Mouse (Mus musculus) limb, embryonic 13.5 days (tissue): ENCODE data around the gene Rab3b. TPM values are rescaled to one million over a fixed set of nuclear protein-coding genes. Genes with fewer than 3 reads are reported as not detected.

Source experiments
- ATAC-seq: fragments of 200-750 bp; cut with Nextera tagmentation; 2 replicates; pipeline ENCODE4 v1.8.0; 2017; ENCODE audit warnings: low read depth, moderate number of reproducible peaks, moderate TSS enrichment; ENCODE audit not compliant: low FRiP score
- H3K27ac ChIP-seq: fragments of 300-500 bp; sonication (generic); 2 replicates; pipeline ENCODE4 v1.5.1; 2015; ENCODE audit warnings: inconsistent platforms, mild to moderate bottlenecking, moderate library complexity
- H3K27me3 ChIP-seq: fragments of 300-500 bp; sonication (generic); 2 replicates; pipeline ENCODE4 v1.6.1; 2015; ENCODE audit warnings: mild to moderate bottlenecking, inconsistent platforms
- H3K36me3 ChIP-seq: fragments of 300-500 bp; sonication (generic); 2 replicates; pipeline ENCODE4 v1.6.1; 2015; ENCODE audit warnings: inconsistent platforms, mild to moderate bottlenecking, moderate library complexity
- H3K4me1 ChIP-seq: fragments of 300-500 bp; sonication (generic); 2 replicates; pipeline ENCODE4 v1.6.1; 2015; ENCODE audit warnings: inconsistent platforms
- H3K4me2 ChIP-seq: fragments of 300-500 bp; sonication (generic); replicated peaks from 2 replicates; pipeline ENCODE4 v1.6.1; 2015; ENCODE audit warnings: inconsistent platforms, mild to moderate bottlenecking, moderate library complexity
- H3K4me3 ChIP-seq: fragments of 300-500 bp; sonication (generic); 2 replicates; pipeline ENCODE4 v1.5.1; 2015; ENCODE audit warnings: moderate library complexity, mild to moderate bottlenecking, inconsistent platforms
- H3K9ac ChIP-seq: fragments of 300-500 bp; sonication (generic); 2 replicates; pipeline ENCODE4 v1.6.1; 2015; ENCODE audit warnings: mild to moderate bottlenecking, inconsistent platforms
- H3K9me3 ChIP-seq: fragments of 300-500 bp; sonication (generic); 2 replicates; pipeline ENCODE4 v1.6.1; 2016; ENCODE audit warnings: inconsistent platforms
- WGBS: fragments of 180-500 bp; shearing (Covaris S2); methylation state at CpG from one replicate; pipeline ENCODE4 v1.1.7; 2015; 5-methylcytosine and 5-hydroxymethylcytosine counted together
- polyA plus RNA-seq: library from polyadenylated mRNA; unstranded; fragments of >200 nt; fragmentation: Nextera tagmentation; extraction: Ambion mirVana; gene quantifications from 2 replicates; pipeline ENCODE4 v1.2.1, GENCODE M21; 2015

Gene Rab3b
- polyA plus RNA-seq = 18.0 and 19.7 TPM in 2 replicates

DNA sequence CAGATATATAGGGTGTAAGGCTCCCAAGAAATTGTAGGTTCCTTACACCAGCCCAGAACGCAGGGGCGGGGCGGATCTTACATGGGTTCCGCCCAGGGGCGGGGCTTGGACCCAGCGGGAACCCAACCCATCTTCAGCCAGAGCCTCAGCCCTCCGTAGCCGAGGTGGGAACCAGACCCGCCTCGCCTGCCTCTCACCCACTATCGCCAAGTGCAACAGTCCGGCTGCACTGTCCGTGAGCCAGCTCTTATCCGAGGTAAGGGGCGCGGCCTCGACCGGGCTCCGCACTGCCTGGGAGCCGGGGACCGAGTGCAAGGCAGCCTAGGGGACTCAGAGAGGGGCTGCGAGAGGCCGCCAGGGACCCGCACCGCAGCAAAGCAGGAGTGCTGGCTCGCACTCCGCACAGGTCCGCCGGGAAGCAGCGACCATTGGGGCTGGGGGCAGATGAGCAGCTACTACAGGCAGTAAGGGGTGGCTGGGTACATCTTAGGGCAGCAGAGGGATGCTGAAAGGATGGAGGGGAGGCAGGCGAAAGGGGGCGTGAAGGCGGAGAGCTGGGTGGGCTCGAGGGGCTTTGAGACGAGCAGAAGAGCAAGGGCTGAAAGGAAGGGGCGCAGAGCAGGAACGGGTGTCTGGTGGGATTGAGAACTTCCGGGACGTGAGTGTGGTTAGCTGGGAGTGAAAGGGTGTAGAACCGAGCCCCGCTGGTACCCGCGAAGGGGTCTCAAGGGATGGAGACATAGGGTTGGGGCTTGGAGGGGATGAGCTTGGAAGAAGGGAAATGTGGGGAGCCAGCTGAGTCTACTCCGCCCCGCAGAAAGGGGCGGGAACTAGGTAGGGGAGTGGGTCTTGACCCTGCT lies at the start of gene Rab3b:
Rab3b (plus strand) TSS at position 101 of the 860 bp plus-strand sequence.
- Histone ChIP-seq H3K4me3 (peak within 1 kb of the TSS; percentile 67), H3K9me3 (no peaks in the 10 kb centered on the region), H3K4me2 (peak within 1 kb of the TSS; percentile 99), H3K9ac (peak within 1 kb of the TSS; percentile 78), H3K36me3 (no peaks in the 10 kb centered on the region), H3K4me1 (0 out of 2 replicates have a peak, but pooled peaks cover 7% of the 10 kb centered on the region), H3K27ac (no peak within 1 kb of the TSS), H3K27me3 (peaks cover 22% of the 10 kb centered on the region; the same call in 1 of the 2 replicates)
- WGBS = under 1% methylated on average over 46 of the region's 46 CpGs
- ATAC-seq = peak; percentile 87

GRCm38 (mm10) chr4:108830698-108831097 lies 48.2 kb upstream of the Rab3b start:
- no peak overlapping the region for H3K4me2 ChIP-seq
- H3K36me3 ChIP-seq = peaks cover 35% of the 10 kb centered on the region
- no peak overlapping the region for H3K9ac ChIP-seq
- no peaks in the 10 kb centered on the region for H3K27me3 ChIP-seq
- 90% methylated on average over 1 of the region's 1 CpGs for WGBS
- peaks cover 19% of the 10 kb centered on the region for H3K4me1 ChIP-seq
- no peaks in the 10 kb centered on the region for H3K9me3 ChIP-seq
- no peak for ATAC-seq
- H3K4me3 ChIP-seq = no peak overlapping the region
- no peak overlapping the region for H3K27ac ChIP-seq

DNA sequence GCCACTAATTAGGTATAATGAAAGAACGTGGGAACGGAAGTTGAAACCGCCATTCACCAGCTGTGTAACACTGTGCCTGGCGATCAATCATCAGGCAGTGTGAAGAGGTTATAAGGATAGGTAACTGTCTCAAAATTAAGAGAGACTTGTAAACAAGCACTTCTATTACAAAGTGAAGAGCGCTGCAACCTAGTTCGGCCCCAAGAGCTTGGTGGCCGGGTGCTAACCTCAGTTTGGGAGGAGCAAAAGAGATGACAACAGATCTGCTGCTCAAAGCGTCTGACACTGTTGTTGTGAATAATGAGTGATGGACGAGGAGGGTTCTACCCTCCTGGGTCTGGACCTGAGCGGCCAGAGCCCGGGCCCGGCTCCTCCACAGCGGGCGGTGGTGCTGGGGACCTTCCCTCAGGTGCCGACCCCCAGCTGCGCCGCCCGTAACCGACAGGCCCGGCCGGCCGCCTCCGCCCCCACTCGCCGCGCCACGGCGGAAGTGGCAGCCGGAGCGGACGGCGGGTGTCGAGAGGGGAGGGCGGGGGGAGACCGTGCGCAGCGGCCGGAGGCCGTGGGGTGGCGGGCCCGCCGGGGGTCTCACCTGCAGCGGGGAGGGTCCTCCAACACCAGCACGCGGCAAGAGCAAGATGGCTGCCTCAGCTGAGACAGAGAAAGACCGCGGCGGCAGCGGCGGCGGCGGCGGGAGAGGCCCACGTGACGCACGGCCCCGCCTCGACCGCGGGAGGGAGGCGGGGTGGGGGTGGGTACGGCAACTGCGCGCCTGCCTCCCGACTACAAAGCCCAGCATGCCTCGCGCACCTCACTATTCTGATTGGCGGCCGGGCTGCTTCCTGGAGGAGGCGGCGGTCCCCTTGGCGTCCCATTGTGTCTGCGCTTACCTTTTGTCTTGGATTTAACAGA lies 45.7 kb upstream of the Rab3b start, which contains the start of gene Btf3l4:
Btf3l4 (minus strand) TSS at position 699 of the 912 bp plus-strand sequence.
- ATAC-seq = peak; percentile 94
- Histone ChIP-seq H3K27me3 (no peaks in the 10 kb centered on the region), H3K9ac (peak within 1 kb of the TSS; percentile 95), H3K36me3 (peaks cover 15% of the 10 kb centered on the region), H3K4me1 (peaks cover 37% of the 10 kb centered on the region), H3K4me3 (peak within 1 kb of the TSS; percentile 89), H3K9me3 (no peaks in the 10 kb centered on the region), H3K27ac (peak within 1 kb of the TSS; percentile 99), H3K4me2 (peak within 1 kb of the TSS; percentile 83)
- WGBS = under 1% methylated on average over 70 of the region's 73 CpGs

DNA sequence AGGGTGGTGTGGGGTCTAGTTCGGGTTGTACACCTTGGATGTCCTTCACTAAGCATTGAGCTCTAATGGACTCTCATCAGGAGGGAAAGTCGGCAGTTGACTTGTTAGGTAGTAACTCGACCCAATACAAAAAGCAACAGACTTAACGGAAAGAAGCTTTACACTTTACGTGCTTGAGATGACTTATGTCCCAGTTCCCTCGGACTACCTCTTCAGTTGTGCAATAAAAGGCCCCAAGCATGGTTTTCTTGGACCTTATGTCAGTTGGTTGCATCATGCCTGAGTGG lies 45.1 kb upstream of the Rab3b start:
- Histone ChIP-seq H3K4me2 (peak overlapping the region; percentile 83), H3K4me3 (peak overlapping the region; percentile 89), H3K36me3 (peaks cover 9% of the 10 kb centered on the region), H3K27me3 (no peaks in the 10 kb centered on the region), H3K9me3 (no peaks in the 10 kb centered on the region), H3K27ac (peak overlapping the region; percentile 99), H3K9ac (peak overlapping the region; percentile 95), H3K4me1 (peaks cover 41% of the 10 kb centered on the region)
- ATAC-seq = no peak
- WGBS = under 1% methylated on average over 6 of the region's 6 CpGs

DNA sequence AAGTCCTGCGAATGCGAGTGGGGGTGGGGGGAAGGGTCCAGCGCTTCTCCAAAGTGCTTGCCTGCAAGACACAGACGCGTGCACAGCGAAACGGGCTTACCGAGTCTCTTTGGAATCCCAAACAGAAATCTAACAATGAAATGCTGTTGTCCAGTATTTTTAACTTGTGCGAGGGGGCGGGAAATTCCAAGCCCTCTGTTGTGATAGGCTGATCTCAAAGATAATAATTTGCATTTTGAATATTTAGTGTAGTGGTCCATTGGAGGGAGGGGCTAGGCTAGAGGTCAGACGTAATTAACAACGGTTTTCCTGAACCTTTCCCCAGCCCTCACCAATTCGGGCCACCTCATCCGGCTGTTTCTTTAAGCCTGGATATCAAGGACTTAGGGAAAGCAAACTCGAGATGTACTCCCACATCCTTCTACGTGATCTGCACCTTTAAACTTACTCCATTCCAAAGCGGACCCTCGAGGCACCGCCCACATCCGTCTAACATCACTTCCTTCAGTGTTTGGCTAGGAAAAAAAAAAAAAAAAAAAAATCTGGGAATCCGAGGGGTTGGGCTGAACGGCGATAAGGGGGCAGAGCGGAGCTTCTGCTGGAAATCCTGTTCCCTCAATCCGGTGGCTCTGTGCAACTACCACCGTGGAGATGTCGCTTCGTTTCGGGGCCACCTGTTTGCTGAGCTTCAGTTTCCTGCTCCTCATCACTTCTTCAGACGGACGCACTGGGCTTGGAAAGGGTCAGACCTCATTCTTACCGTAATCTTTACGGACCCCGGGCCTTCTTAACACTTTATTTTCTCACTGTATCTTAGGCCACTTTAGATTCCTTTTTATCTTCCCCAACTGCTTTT lies 44.5 kb upstream of the Rab3b start, which contains the start of gene Txndc12:
Txndc12 (plus strand) TSS at position 487 of the 856 bp plus-strand sequence.
- peak within 1 kb of the TSS; percentile 95 for H3K9ac ChIP-seq
- WGBS = under 1% methylated on average over 34 of the region's 34 CpGs
- peak; percentile 83 for ATAC-seq
- peaks cover 41% of the 10 kb centered on the region for H3K4me1 ChIP-seq
- H3K27ac ChIP-seq = peak within 1 kb of the TSS; percentile 99
- H3K9me3 ChIP-seq = no peaks in the 10 kb centered on the region
- H3K36me3 ChIP-seq = peaks cover 6% of the 10 kb centered on the region
- peak within 1 kb of the TSS; percentile 89 for H3K4me3 ChIP-seq
- H3K27me3 ChIP-seq = no peaks in the 10 kb centered on the region
- peak within 1 kb of the TSS; percentile 83 for H3K4me2 ChIP-seq

- Histone ChIP-seq H3K36me3 (peaks cover 4% of the 10 kb centered on the region), H3K4me1 (peaks cover 41% of the 10 kb centered on the region), H3K27me3 (no peaks in the 10 kb centered on the region), H3K9ac (peak overlapping the region; percentile 95), H3K4me3 (peak overlapping the region; percentile 89), H3K4me2 (peak overlapping the region; percentile 83), H3K27ac (peak overlapping the region; percentile 99), H3K9me3 (no peaks in the 10 kb centered on the region)
- ATAC-seq = no peak
- WGBS = under 1% methylated on average over 15 of the region's 15 CpGs
Measured at GRCm38 (mm10) chr4:108834971-108835311, 43.9 kb upstream of the Rab3b start.

DNA sequence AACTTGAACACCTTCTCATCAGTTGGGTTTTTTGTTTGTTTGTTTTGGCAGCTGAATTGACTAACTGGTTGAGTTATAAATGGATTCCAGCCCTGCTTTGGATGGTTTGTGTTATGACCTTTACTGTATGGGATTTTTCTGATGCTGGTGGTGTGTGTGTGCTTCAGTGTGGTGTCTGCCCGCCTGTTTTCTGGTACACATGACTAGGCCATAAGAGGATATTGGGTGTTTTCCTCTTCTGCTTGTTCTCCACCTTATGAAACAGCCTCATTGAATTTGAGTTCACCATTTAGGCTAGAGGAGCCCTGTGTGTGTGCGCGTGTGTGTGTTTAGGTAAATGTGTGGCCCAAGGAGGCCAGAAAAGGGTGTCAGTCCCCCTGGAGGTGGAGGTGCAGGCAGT lies 43.4 kb upstream of the Rab3b start:
- Histone ChIP-seq H3K27me3 (no peaks in the 10 kb centered on the region), H3K36me3 (peaks cover 3% of the 10 kb centered on the region; the same call in 1 of the 2 replicates), H3K4me3 (peak overlapping the region; percentile 89), H3K4me2 (peak overlapping the region; percentile 83), H3K27ac (no peak overlapping the region), H3K4me1 (peaks cover 41% of the 10 kb centered on the region), H3K9me3 (no peaks in the 10 kb centered on the region), H3K9ac (peak overlapping the region; percentile 95)
- ATAC-seq = no peak
- WGBS = 67% methylated on average over 3 of the region's 3 CpGs

- Histone ChIP-seq H3K9me3 (no peaks in the 10 kb centered on the region), H3K27ac (no peak overlapping the region), H3K9ac (no peak overlapping the region), H3K4me2 (no peak overlapping the region), H3K4me1 (peaks cover 27% of the 10 kb centered on the region), H3K27me3 (no peaks in the 10 kb centered on the region), H3K36me3 (peaks cover 3% of the 10 kb centered on the region; the same call in 1 of the 2 replicates), H3K4me3 (no peak overlapping the region)
- ATAC-seq = no peak
- 70% methylated on average over 4 of the region's 4 CpGs for WGBS
Measured at GRCm38 (mm10) chr4:108838031-108838430, 40.8 kb upstream of the Rab3b start.

GRCm38 (mm10) chr4:108841920-108842578 lies 36.8 kb upstream of the Rab3b start:
- H3K27me3 ChIP-seq = no peaks in the 10 kb centered on the region
- 90% methylated on average over 7 of the region's 7 CpGs for WGBS
- no peak overlapping the region for H3K4me3 ChIP-seq
- no peaks in the 10 kb centered on the region for H3K9me3 ChIP-seq
- H3K4me2 ChIP-seq = no peak overlapping the region
- H3K4me1 ChIP-seq = 0 out of 2 replicates have a peak, but pooled peaks cover 9% of the 10 kb centered on the region
- no peak overlapping the region for H3K27ac ChIP-seq
- H3K9ac ChIP-seq = no peak overlapping the region
- ATAC-seq = no peak
- peaks cover 3% of the 10 kb centered on the region; the same call in 1 of the 2 replicates for H3K36me3 ChIP-seq

- H3K9ac ChIP-seq = no peak overlapping the region
- no peak for ATAC-seq
- no peaks in the 10 kb centered on the region for H3K9me3 ChIP-seq
- no peaks in the 10 kb centered on the region for H3K27me3 ChIP-seq
- no peak overlapping the region for H3K27ac ChIP-seq
- H3K36me3 ChIP-seq = peaks cover 3% of the 10 kb centered on the region; the same call in 1 of the 2 replicates
- peaks cover 6% of the 10 kb centered on the region for H3K4me1 ChIP-seq
- no peak overlapping the region for H3K4me2 ChIP-seq
- H3K4me3 ChIP-seq = no peak overlapping the region
Measured at GRCm38 (mm10) chr4:108843336-108843735, 35.5 kb upstream of the Rab3b start.
